In genomic region chr13:68582517-68582780, GRCm38 (mm10) we compare ENCODE assay signal across 8 mouse cellular contexts. TPM values are rescaled to one million over a fixed set of nuclear protein-coding genes. Genes with fewer than 3 reads are reported as not detected.
DNase-seq lines count a peak whose midpoint lies in the region; ATAC-seq and TF ChIP-seq lines count a peak whose summit lies in the region.

No protein-coding gene starts in this region.

- WGBS in heart, embryonic 11.5 days (ENCODE audit: insufficient replicate concordance): under 1% methylated on average over 11 of the region's 11 CpGs
- under 1% methylated on average over 11 of the region's 11 CpGs for WGBS in forebrain, embryonic 10.5 days
- WGBS in liver, embryonic 13.5 days (ENCODE audit: insufficient replicate concordance): under 1% methylated on average over 11 of the region's 11 CpGs

- peaks cover 6% of the 10 kb centered on the region; the same call in 1 of the 2 replicates for H3K4me1 ChIP-seq in heart, embryonic 11.5 days (ENCODE audit: control insufficient read depth, insufficient read depth, low read length)
- peaks cover 70% of the 10 kb centered on the region for H3K4me1 ChIP-seq in E14TG2a.4 (replicated peaks; ENCODE audit: low read depth, low read length)
- H3K4me1 ChIP-seq in forebrain, embryonic 10.5 days: peaks cover 22% of the 10 kb centered on the region
- peaks cover 24% of the 10 kb centered on the region for H3K4me1 ChIP-seq in liver, embryonic 13.5 days (replicated peaks)

- H3K4me3 ChIP-seq in heart, embryonic 11.5 days (ENCODE audit: low read depth, low read length): peak overlapping the region; percentile 93
- H3K4me3 ChIP-seq in E14TG2a.4 (replicated peaks; ENCODE audit: low read length): peak overlapping the region; percentile 90
- H3K4me3 ChIP-seq in forebrain, embryonic 10.5 days: peak overlapping the region; percentile 71
- H3K4me3 ChIP-seq in liver, embryonic 13.5 days (replicated peaks): peak overlapping the region; percentile 85

- peak overlapping the region; percentile 74; the same call in 1 of the 2 replicates for H3K27ac ChIP-seq in heart, embryonic 11.5 days (ENCODE audit: low read depth, low read length)
- H3K27ac ChIP-seq in forebrain, embryonic 10.5 days: peak overlapping the region; percentile 91
- peak overlapping the region; percentile 64 for H3K27ac ChIP-seq in liver, embryonic 13.5 days

- H3K9ac ChIP-seq in heart, embryonic 11.5 days (ENCODE audit: low read depth, low read length): peak overlapping the region; percentile 88
- H3K9ac ChIP-seq in liver, embryonic 13.5 days: peak overlapping the region; percentile 83

- ATAC-seq in heart, embryonic 11.5 days (replicated peaks; ENCODE audit: insufficient number of reproducible peaks, low FRiP score, low TSS enrichment): no peak
- no peak for ATAC-seq in liver, embryonic 13.5 days (ENCODE audit: low read depth)

- H3K9me3 ChIP-seq in heart, embryonic 11.5 days (replicated peaks; ENCODE audit: control insufficient read depth, low read length): no peaks in the 10 kb centered on the region
- no peaks in the 10 kb centered on the region for H3K9me3 ChIP-seq in E14TG2a.4 (ENCODE audit: low read length)
- H3K9me3 ChIP-seq in forebrain, embryonic 10.5 days: no peaks in the 10 kb centered on the region
- H3K9me3 ChIP-seq in liver, embryonic 13.5 days (replicated peaks): no peaks in the 10 kb centered on the region

- no peak for DNase-seq in heart, adult 8-10 months (ENCODE audit: low spot score)
- no peak for DNase-seq in forebrain, embryonic 10.5 days (ENCODE audit: extremely low spot score, low spot score)
- no peak for DNase-seq in liver, embryonic 13.5 days
- no peak for DNase-seq in layer of hippocampus, adult 11-12 months (ENCODE audit: low spot score)
- DNase-seq in spleen, adult 18-20 months: no peak
- DNase-seq in kidney, postnatal 4 days: no peak

- H3K4me2 ChIP-seq in heart, embryonic 11.5 days: peak overlapping the region; percentile 83
- H3K4me2 ChIP-seq in liver, embryonic 13.5 days: peak overlapping the region; percentile 82

- no peaks in the 10 kb centered on the region for H3K27me3 ChIP-seq in heart, embryonic 11.5 days (ENCODE audit: control insufficient read depth, insufficient read depth, low read length)
- H3K27me3 ChIP-seq in E14TG2a.4 (ENCODE audit: insufficient read depth, low read length): no peaks in the 10 kb centered on the region
- H3K27me3 ChIP-seq in forebrain, embryonic 10.5 days (ENCODE audit: poor library complexity, severe bottlenecking): no peaks in the 10 kb centered on the region
- no peaks in the 10 kb centered on the region for H3K27me3 ChIP-seq in liver, embryonic 13.5 days

- H3K36me3 ChIP-seq in heart, embryonic 11.5 days (ENCODE audit: control insufficient read depth, insufficient read depth, low read length): peaks cover 24% of the 10 kb centered on the region
- H3K36me3 ChIP-seq in E14TG2a.4 (ENCODE audit: insufficient read depth, low read length): peaks cover 73% of the 10 kb centered on the region
- H3K36me3 ChIP-seq in forebrain, embryonic 10.5 days (replicated peaks): peaks cover 65% of the 10 kb centered on the region
- H3K36me3 ChIP-seq in liver, embryonic 13.5 days: peaks cover 57% of the 10 kb centered on the region

- TF ChIP-seq CTCF in E14TG2a.4 (conservative IDR thresholded peaks at IDR 0.05; ENCODE audit: low read length): no peak

RNA-seq across cellular contexts. Expression of gene Fastkd3, which starts 0.4 kb away (rescaled TPM):
- 22.3 and 24.9 TPM in 2 replicates for polyA plus RNA-seq in heart, embryonic 11.5 days (2014; fragmentation: Nextera tagmentation; extraction: Ambion mirVana)
- 10 to 100 TPM in 1 of 4 experiments, 1 to 10 TPM in 3; 8.7 to 13.0 (median 9.3) TPM for total RNA-seq in heart, adult 8-10 months (2022)
- polyA plus RNA-seq in forebrain, embryonic 10.5 days (2016; fragmentation: Nextera tagmentation; extraction: Ambion mirVana): 54.5 and 55.3 TPM in 2 replicates
- polyA plus RNA-seq in liver, embryonic 13.5 days (2015; fragmentation: Nextera tagmentation; extraction: Ambion mirVana): 16.4 and 16.7 TPM in 2 replicates

RNA-seq across cellular contexts. Expression of gene Mtrr, which starts 0.5 kb away (rescaled TPM):
- polyA plus RNA-seq in heart, embryonic 11.5 days (2014; fragmentation: Nextera tagmentation; extraction: Ambion mirVana): 20.9 and 31.4 TPM in 2 replicates
- total RNA-seq in heart, adult 8-10 months (2022): 10 to 100 TPM; 16.5 to 20.1 (median 17.2) TPM
- polyA plus RNA-seq in forebrain, embryonic 10.5 days (2016; fragmentation: Nextera tagmentation; extraction: Ambion mirVana): 23.5 and 26.9 TPM in 2 replicates
- polyA plus RNA-seq in liver, embryonic 13.5 days (2015; fragmentation: Nextera tagmentation; extraction: Ambion mirVana): 14.3 and 16.3 TPM in 2 replicates

RNA-seq across cellular contexts. Expression of gene 1700001L19Rik, which starts 14.8 kb away (rescaled TPM):
- 0.39 and 0.58 TPM in 2 replicates for polyA plus RNA-seq in heart, embryonic 11.5 days (2014; fragmentation: Nextera tagmentation; extraction: Ambion mirVana)
- total RNA-seq in heart, adult 8-10 months (2022): under 1 TPM in 1 of 4 experiments, not detected in 3; 0.37 TPM
- polyA plus RNA-seq in forebrain, embryonic 10.5 days (2016; fragmentation: Nextera tagmentation; extraction: Ambion mirVana): 0.65 and 0.83 TPM in 2 replicates
- polyA plus RNA-seq in liver, embryonic 13.5 days (2015; fragmentation: Nextera tagmentation; extraction: Ambion mirVana): not detected in 2 replicates
